Mouse (Mus musculus) right cerebral cortex, postnatal 10 days (tissue): Measurements from ENCODE around the gene Pard3b.
"Not testable (repeated sequence)": the region's sequence is repeated elsewhere in the genome, so short reads cannot be mapped to it uniquely, and the experiment has no call there.

Experiments
- DNase-seq, 2 experiments: peaks; one replicate each; pipeline ENCODE4 v3.0.0; 2021; ENCODE audit warnings: low spot score in 2 of 2

Gene Pard3b

DNA sequence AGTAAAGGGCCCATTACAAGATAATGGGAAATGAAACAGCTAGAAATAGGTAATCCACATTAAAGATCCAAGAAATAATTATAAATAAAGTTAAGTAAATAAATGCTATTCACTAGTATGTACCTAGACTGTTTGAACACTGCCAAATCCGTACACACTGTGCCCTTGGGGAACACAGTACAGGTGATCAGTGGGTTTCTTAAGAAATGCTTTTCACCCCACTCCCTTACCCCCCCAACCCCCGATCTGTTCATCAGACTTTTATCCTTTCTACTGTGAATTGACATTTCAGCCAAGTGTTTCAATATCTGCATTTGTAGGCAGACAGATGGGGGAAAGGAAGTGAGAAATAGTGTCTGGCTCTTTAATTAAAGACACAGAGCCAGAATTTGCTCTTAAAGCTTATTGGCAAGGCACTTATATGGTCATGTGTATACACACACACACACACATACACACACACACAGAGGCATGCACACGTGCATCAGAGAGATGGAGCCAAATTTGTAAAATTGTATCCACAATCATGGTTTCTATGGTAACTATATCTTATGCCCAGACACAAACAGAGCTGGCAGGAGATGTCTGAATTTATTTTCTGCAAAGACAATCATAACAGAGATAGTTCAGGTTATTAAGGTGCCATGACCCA is 938.4 kb downstream of the Pard3b start:
- no peak for DNase-seq

DNA sequence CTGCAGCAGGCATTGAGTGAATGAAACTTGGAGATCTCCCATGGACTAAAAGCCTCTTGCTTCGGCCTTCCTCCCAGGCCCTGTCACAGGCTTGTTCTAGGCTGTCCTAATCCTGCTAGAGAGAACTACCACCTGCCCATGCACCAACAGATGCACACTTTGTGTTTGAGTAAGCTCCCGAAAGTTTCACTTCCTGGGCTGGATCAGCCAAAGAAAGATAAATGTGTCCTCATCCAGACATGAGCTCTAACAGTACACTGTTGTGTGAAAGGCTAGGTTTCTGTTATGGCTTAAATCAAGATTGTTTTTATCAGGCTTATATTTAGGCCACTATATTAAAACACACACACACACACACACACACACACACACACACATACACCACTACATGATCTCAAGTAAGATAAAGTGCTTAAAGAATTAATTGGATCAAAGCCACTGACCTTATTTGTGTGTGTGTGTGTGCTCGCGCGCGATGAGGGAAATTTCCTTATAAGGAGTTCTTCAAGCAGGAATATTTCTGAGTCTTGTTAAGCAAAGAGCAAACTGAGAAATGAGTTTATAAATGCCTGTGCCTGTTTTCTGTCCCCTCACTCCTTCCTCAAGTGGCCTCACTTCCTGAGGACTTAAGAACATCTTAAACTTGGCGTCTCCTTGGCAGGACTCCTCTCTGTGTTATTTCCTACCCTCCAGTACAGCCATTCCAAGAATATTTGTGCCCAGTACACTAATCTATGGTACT is 940.6 kb downstream of the Pard3b start:
- no peak for DNase-seq

DNA sequence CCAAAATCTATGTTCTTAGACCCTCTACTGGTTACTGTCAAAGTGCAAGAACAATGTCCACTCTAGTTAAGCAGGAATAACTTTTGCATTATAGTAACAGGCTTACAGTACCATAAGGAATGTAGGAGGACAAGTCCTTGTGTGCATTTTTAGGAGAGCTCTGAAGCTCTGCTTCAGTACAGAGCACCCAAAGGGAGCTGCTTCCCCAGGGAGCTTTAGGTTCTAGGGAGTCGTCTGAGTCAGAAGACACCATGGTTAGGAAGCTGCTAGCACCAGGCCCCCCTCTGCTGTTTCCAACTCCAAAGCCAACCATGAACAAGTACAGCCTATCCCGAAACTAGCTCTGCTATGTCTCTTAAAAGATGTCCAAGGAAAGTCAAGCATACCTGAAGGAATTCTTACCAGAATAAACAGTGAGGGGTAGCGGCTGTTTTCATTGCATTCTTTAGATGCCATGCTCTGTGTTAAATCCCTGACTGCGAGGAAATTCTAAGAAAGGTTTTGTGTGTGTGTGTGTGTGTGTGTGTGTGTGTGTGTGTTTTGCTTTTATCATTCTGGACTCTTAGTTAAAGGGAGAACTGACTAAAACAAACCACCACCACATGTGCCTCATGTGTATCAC is 941.8 kb downstream of the Pard3b start:
- no peak for DNase-seq

DNA sequence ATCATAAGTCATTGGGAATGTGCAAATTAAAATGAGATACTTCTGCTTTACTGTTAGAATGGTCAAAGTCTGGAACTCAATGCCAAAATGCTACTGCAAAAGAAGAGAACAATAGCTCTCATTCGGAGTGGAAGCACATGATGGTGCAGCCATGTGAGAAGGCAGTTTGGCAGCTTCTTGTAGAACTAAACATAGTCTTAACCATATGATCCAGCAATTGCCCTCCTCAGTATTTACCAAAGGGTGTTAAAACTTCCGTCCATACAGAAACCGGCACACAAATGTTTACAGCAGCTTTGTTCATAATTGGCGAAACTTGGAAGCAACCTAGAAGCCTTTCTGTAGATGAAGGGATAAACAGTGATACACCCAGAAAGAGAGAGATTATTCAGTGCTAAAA is 943.9 kb downstream of the Pard3b start:
- no peak for DNase-seq

DNA sequence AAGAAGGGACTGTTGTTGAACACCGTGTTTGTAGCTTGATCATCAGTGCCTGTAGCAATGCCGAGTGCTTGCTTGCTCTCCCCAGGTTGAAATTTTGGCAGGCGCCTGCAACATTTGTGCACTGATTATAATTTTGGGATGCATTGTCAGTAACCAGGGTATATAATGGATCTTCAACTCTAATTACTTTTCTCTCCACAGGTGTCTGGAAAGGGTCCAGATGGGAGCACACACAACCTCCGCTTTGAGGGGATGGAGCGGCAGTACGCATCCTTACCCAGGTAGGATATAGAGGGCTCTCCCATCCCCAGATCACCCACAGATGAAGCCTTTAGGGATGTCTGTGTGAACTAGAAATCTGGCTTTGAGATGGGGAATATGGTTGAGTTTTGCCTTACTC is 948.9 kb downstream of the Pard3b start:
- no peak for DNase-seq

DNA sequence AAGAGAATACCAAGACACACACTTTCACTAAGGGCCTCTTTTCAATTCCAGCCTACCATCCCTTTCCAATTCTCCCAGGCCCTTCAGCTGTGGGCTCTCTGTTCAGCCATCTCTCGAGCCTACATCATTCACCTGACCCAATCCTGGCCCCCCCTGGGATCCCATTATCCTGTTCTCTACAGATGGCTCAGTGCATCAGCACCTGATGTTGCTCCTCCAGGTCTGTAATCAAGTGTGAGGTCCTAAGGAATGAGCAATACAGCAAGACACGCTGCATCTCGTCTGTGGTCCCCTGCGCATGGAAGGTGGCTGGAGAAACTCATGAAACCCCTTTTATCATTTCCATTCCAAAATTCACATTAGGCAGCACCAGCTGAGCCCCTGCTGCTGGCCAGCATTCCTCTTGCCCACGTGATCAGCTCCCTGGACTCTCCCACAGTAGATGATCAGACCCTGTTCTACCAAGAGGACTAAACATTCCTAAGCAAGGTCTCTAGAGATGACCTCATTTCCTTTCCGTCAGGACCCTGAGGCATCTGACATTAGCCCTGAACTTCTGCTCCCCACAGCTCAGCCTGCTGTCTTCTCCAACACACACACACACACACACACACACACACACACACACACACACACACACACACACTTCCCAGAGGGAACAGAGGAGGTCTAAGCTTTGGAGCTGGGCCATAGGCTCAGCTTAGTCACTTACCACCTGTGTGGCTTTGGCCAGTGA is 952.8 kb downstream of the Pard3b start:
- no peak for DNase-seq

DNA sequence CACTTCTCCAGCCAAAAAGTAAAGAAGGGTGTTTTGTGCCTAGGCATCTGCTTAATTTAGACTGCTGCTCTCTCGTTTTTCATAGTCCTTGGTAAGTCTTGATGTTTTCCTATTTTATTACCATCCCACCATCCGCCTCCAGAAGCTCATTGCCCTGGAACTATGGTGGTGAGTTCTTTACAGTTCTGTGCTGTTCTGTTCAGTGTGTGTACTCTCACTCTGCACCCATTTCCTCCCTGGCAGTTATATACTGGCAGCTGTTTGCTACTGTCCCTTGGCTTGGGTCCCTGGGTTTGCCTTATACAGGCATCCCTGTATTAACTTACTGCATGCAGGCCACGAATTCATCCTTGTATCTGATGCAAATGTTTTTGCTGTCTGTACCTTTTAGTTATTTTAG is 956.8 kb downstream of the Pard3b start:
- DNase-seq, result no peak

DNA sequence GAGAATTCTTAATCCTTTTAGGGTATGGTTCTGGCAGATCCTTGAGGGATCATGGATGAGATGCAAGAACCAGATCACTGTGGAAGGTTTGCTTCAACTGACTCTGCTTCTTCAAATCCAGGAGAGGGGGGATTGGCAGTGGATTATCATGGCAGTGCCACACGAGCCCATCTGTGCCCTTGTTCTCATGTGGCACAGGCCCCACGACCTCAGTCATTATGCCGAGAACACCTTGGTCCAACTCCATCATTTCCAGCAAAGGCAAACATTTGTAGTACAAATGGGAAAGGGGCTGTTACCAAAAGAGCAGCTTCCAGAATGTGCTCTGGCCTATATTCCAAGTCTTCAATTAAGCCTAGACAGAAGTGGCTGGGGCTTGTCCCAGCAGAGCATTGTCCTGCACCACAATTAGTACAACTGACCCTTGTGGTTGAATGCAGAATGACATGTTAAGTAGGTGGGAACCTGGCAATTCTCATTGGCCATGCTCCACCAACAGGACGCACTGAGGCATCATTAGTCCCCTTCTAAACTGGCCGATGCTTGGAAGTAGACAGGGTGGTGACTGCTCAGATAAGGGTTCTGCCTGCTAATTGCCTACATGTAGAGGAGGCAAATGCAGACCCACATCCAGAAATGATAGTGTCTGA is 959.3 kb downstream of the Pard3b start:
- peak; percentile 35 to 47 for DNase-seq

DNA sequence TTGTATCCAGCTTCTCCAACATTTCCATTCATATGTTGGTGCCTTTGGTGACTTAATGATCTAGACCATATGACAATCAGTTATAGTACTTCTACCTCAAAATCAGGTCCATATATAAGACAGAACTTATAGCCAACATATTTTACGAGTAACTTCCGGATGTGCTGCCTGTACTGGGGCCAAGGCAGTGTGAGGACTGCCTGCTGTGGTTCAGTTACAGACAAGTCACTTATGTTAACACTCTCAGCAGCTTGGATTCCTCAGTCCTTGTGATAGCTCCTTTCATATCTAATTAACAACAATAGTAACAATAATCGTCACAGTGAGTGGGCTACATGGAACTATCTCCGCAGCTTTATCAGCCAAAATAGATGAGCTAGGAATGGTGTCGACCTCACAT is 959.9 kb downstream of the Pard3b start:
- no peak for DNase-seq

DNA sequence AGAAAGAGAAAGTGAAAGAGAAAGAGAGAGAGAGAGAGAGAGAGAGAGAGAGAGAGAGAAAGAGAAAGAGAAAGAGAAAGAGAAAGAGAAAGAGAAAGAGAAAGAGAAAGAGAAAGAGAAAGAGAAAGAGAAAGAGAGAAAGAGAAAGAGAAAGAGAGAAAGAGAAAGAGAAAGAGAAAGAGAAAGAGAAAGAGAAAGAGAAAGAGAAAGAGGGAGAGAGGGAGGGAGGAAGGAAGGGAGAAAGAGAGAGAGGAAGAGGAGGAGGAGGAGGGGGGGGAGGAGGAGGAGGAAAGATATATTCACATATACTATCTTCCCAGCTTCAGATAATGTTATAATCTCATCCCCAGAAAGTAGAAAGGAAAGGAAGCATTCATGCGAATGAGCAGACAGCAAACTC is 966.0 kb downstream of the Pard3b start:
- DNase-seq, result not testable (repeated sequence)

DNA sequence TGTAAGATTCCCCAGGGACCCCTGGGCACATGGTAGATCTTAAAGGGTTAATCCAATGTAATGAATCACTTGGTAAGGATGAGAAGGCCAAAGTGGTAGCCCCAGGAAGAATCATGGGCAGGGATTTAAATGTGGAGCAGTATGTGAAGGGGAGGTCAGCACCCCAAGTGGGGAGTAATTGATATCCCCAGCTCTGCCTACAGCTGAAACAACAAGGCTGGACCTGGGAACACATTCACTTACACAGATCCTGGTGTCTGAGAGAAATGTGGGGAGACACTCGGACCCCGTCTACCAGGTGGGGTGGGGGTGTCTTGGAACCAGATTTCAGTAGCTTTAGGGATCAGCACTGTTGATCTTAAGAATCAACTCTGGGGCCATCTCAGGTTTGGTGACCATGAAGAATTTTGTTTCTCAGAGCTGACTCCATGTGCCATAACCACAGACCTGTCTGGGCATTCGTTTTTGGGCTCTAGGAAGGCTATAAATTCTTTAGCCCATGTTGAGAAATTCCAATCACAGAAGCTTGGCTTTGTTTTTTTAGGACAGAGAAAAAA is 979.6 kb downstream of the Pard3b start:
- no peak for DNase-seq

DNA sequence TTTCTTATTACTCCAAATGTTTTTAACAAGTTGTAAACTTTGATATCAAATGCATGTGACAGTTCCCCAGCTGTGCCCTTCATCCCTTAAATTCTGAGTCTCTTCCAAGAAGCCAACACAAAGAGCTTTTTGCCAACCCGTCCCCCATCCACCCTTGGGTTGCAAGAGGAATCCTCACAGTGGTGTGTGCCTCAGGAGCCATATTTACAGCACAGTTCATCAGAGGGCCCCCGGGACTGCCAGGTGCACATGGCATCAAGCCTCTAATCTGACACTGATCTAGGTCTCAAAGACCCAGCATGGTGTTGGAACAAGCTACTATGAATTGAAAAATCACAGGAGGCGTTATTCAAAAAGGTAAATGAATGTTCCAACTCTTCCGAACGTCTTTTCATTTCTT is 980.8 kb downstream of the Pard3b start:
- DNase-seq, result no peak

DNA sequence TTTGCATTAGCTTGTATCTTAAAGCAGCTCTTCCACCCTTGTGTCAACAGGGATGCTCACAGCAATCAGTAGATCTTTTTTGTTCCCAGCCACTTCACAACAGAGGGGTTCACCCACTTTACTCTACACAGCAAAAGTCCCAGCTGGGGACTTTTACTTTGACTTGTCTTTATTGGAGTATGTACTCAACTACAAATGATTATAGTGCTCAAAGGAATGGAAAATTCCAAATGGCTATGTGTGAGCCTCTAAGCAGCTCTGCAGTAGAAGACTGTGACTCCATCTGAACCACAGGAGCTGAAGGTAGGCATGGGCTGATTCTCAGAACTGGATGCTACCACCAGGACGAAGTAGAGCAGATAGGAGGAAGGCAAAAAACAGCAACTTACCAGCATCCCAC is 983.8 kb downstream of the Pard3b start:
- DNase-seq, result no peak

DNA sequence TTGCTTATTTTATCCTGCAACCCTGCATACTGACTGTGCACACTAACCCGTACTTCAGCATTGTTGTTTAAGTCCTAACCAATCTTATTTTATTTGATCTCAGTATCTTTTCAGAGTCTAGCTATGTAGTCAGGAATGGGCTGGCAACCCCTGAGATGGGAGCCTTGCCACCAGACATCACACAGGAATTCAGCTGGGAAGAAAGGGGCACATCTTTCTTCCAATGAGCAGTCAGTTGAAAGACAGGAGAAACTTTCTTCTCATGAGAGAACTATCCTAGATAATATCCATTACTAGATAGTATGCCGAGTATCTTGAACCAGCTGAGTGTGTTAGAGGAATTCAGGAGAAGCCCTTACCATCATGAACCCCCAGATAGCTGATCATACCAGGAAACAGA is 985.5 kb downstream of the Pard3b start:
- no peak for DNase-seq

DNA sequence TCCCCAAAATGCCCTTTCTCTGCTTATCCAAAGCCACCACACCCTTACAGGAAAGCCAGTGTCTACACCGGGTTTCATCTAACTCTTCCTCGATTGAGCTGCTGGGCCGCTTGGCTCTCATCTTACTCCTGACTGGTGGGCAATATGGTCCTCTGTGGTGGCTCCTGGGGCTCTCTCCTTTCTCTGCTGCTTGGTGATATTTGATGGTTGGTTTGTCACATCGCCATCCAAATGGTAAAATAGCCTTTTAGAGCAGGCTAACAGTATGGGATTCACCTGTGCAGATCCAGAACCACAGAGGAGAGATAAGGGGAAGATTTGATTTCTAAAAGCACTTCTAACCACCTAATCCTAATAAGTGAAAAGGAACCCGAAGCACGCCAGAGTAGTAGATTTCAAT is 986.2 kb downstream of the Pard3b start:
- no peak for DNase-seq

DNA sequence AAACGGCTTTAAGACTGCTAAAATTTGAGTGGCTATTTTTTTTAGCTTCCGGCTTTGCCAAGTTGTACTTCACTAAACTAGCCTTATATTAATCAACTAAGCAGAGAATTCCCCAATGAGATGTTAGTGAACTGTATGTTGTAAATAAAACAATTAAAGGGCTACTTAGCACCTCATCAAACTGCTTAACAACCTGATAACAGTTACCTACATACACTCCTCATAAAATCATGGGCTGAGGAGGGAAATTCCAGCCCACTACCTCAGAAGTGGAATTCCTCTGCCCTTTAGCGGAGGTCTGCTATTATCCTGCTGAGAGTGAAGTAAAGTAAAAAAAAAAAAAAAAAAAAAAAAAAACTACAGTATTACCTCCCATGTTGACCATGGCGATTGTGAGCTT is 986.7 kb downstream of the Pard3b start:
- DNase-seq, result no peak

DNA sequence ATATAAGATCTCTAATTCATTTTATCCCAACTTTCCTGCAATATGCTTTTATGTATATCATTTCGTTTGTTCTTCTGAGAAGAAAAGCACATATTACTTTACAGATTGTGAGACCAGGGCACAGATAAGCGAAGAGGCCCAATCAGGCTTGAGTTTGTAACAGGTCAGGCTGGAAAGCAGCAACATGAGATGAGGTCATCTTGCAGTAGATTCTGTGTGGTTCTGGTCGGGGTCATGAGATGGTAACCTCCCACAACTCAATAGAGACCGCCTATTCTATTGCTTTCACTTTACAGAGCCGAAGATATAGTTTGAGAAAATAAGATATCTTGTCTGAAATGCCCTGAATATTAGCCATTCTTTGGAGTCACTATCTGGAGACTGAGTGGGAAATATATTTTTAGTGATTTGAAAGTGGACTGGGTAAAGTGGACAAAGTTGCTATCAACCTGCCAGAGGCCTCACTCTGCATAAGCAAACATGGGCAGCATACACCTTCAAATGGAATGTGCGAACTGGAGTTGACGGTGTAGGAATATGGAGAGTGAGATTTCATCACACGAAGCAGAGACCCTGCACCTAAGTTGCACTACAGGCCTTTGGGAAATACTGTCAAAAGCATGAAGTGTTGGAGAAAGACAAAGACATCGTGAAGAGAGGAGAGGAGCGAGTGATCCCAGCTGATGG is 987.3 kb downstream of the Pard3b start:
- DNase-seq, result no peak

DNA sequence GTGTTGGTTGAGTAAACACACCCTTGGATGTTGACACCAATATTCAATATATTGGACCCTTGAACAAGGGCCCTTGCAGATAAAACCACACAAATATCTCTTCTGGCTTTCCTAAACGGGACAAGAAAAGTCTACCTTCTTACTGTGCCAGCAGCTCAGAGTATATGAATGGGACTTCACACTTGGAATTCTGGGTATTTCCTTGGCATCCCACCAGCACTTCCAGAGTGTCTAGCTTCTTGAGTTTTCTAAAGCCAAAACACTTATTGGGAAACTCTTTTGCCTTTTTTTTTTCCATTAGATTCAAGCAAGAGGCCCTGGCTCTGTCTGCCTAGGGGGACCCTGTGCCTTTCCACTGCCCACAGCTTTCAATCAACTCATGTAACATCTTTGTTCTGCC is 991.3 kb downstream of the Pard3b start:
- peak; percentile 49 to 52 for DNase-seq

DNA sequence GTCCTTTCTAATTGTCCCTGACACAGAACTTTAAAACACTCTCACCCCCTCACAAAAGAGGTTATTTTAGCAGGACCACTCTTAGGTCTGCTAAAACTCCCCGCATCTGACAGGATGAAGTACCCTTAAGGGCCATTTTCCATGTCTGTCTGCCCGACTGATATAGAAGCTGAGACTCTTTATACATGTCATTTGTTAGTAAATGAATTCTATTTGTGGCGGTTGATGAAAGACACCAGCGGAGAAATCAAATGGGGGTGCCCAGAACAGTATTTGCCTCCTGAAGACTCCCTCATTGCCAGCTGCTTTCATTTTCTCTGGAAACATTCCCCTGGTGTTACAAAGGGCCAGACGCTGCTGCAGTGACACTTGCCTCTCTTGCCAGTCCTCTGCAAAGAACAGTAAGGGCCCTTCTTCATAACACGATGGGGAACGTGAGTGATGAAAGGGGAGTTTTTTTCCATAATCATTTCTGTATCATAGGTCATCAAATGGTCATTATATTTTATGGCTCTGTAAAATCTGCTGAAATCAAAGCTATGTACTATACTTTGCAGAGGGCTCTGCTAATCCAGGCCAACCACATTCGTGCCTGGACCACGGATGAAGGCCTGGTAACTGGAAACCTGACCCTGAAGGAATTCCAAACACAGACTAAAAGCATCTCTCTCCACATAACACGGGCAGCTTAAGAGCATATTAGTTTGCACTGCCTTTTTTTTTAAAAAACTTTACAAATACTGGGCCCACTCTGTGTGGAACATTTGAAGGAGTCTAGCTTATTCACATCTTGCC is 993.1 kb downstream of the Pard3b start:
- DNase-seq, result no peak

DNA sequence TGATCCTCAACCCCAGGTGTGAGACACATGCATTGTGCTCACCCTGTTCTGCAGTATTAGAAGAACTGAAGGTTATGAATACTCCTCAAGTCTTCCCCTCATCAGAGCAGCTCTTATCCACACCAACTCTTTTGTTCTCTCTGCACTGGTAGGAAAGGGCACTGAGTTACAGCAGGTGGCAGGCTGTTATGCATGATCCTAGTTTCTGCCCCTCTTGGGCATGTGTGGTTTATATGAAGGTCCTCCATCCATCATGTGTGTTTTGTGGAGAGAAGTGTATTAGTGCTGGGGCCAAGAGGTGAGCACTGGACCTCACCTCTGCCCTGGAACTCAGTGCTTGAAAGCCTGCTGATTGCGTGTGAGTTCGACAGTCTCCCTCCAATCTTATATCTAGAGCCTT is 994.3 kb downstream of the Pard3b start:
- DNase-seq, result no peak
